Mouse (Mus musculus) left cerebral cortex, adult 11 months (tissue): ENCODE measurements around the gene Cmbl.
"Not testable (repeated sequence)": the region's sequence is repeated elsewhere in the genome, so short reads cannot be mapped to it uniquely, and the experiment has no call there.

ENCODE experiments used
- DNase-seq: peaks from one replicate; pipeline ENCODE4 v3.0.0; 2022; ENCODE audit warnings: low spot score

Cmbl gene

DNA sequence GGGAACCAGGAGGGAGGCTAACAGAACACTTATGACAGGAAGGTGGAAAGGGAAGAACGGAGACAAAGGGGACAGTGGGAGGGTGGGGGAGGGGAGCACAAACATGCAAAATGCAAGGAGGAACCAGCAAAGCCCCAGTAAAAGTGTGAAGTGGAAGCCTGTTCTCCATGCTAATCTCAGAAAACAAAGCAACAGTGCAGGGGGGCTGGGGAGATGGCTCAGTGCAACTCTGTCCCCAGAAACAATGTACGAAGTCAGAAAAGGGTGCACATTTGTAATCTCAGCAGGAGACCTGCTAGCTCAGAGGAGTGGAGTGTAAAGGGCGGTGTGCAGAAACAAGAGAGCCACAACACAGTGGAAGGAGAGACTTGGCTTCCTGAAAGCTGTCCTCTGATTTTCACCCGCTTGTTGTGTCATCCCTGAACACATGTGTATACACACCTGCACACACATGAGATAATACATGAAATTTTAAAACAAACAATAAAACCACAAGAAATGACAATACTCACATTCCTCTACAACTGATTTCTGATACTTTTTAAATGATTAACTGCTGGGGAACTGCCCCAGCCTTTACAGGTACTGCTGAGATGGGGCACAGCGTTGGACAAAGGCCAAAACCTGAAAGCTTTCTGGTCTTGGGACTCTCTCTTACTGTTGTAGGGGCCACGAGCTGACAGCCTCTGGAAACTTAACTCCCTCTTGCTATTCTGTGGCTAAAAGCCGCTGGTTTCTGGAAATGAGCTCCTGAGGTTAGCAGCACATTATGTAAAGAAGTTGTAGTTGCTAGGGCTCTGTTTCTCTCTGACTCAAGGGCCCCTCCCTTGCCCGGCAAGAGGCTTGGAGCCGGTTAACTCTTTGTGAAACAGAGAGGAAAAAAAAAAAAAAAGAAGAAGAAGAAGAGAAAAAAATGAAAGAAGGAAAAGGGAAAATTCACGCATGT, 22.9 kb upstream of the Cmbl start:
- DNase-seq = no peak

DNA sequence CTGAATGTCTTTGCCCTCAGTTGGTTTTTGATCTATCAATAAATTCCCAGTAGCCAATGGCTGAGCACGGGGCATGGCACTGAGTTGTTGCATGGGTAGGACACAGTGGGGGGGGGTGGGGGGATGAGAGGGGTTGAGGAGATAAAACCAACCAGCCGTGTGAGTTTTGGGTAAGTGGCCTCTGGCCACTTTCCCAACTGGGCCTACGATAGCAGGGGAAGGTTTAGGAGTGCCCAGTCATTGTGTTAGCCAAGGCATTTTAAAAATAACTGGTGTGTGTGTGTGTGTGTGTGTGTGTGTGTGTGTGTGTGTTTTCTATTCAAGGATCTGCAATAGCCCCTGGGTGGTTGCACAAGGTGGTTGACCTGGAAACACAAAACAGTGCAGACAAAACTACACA, 21.9 kb upstream of the Cmbl start:
- DNase-seq = no peak

DNA sequence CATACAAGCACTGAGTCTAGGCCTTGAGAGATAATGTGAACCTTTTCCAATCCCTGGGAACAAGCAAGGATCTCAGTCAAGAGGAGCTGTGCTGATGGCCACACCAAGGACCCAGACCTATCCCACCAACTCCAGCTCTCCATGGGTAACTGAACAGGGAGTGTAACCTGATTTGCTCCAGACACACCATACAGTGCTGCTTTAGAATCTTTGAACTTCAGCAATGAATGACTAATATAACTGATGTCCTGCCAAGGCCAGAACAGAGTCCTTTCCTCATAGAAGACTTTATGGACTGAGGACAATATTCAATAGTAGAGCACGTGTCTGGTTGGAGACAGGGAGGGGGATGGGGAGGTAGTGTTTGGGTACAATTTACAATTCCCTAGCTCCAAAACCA, 20.1 kb upstream of the Cmbl start:
- no peak for DNase-seq

DNA sequence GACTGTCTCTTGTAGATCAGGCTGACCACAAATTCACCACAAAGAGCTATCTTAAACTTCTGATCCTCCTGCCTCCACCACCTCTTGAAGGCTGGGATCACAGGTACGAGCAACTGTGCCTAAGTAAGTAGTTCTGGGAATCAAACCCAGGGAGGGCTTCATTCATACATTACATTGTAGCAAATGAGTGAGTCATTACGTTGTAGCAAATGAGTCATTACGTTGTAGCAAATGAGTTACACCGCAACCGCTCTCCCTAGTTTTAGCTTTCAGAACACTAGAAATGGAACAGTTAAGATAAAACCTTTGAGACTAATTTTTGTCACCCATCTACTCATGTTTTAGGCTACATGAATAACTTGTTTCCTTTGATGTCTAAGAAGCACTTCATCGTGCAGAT, 18.9 kb upstream of the Cmbl start:
- no peak for DNase-seq

GRCm38 (mm10) chr15:31547421-31547820, 17.8 kb upstream of the Cmbl start:
- no peak for DNase-seq

- no peak for DNase-seq
Measured at GRCm38 (mm10) chr15:31550381-31550780, 14.8 kb upstream of the Cmbl start.

DNA sequence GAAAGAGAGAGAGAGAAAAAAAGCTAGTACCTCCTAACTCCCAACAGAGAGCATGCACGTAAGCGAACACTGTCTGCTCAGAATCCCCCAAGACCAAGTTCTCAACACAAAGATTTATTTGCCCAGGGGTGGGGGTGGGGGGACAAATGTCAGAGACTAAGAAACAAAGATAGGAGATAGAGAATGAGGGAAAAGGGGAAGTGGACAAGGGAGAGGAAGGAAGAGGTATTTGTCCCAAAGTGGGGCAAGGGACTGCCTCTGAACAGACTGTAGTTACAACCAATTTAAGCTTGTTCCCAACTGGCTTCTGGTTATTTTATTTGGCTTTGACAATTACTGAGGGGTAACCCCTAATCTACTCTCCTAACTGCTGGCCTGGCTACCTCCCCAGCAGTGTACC, 10.3 kb upstream of the Cmbl start:
- DNase-seq = no peak

- no peak for DNase-seq
Measured at GRCm38 (mm10) chr15:31561390-31561789, 3.8 kb upstream of the Cmbl start.

DNA sequence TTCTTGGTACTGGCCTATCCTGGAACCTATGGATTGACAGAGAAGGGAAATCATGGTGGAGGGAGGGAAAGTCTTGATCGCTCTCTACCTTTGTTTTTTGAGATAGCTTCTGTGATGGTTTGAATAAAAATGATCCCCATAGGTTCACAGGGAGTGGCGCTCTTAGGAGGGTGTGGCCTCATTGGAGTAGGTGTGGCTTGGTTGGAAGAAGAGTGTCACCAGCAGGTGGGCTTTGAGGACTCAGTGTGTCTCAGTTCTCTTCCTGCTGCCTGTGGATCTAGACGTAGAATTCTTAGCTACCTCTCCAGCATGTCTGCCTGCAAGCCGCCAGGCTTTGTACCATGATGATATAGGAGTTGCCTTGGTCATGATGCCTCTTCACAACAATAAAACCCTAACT, 3.2 kb upstream of the Cmbl start:
- no peak for DNase-seq

- DNase-seq = no peak
Measured at GRCm38 (mm10) chr15:31562847-31563246, 2.3 kb upstream of the Cmbl start.

DNA sequence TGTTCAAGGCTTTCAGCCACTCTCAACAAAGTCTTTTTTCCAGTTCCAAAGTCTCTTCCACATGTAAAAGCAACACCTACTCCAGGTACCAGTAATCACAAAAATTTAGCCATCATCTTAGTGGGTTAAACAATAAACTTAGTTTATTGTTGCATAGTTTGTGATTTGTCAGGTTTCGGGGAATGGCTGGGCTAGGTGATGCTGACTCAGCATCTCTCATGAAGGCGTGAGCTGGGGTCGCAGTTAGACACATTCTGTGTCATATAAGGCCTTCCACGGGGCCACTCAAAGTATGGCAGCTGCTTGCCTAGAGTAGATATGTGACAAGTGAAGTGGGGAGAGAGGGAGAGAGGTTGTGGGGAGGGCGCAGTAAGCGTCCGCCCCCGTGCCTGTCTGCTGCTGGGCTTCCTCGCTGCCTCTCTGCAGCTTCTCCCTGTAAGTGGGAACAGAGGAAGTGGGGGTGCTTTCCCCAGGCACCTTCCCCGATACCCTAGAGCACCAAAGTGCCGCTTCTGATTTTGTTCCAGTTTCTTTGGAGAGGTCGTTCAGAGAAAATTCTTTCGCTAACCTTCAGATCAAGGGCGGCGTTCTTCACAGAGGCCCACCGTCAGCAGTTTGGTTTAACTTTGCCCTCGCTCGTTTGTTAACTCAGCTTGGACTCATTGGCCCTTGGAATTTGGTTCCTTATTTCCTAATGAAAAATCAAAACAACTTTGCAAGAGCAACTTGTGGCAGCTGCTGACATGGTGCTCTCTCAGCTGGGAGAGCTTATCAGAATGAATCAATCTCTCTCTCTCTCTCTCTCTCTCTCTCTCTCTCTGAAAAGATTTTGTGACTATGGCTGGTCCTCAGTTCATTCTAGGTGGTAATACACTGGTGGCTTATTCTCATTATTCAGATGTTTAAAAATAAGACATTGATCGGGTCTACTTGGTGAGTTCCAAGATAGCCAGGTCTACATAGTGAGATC, 1.3 kb upstream of the Cmbl start:
- no peak for DNase-seq

- DNase-seq = no peak
Measured at GRCm38 (mm10) chr15:31565786-31566185, 597 bp downstream of the Cmbl start.

GRCm38 (mm10) chr15:31567431-31567830, 2.2 kb downstream of the Cmbl start:
- DNase-seq = no peak

GRCm38 (mm10) chr15:31568581-31568996, 3.4 kb downstream of the Cmbl start:
- no peak for DNase-seq

DNA sequence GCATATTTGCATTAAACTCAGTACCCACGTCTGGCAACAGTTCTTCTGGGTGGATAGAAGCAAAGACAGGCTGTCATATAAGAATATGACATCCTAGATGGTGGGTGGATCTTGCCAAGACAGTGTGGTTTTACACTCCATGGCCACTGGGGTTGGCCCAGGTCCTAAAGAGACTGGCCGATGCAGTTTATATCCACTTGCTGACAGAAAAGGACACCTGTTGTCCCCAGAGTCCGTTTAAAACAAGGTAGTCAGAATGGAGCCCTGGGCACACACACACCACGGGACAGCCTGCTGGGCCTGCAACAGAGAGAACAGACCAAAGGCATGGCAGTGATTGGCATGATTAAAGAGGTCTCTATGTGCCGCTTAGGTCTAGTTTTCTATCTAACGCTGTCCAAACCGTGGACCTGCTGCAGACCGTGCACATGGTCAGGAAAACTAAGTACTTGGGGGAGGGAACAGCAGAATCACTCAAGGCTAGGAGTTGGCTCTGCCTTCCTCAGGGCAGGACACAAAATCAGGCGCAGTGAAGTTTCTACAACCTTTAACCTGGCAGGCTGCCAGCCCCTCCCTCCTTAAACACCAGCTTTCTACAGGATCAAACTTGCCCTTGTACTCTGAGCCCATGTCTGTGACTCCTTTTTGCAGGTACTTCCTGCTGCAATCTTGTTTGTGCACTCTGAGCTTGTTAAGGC, 4.3 kb downstream of the Cmbl start:
- no peak for DNase-seq

DNA sequence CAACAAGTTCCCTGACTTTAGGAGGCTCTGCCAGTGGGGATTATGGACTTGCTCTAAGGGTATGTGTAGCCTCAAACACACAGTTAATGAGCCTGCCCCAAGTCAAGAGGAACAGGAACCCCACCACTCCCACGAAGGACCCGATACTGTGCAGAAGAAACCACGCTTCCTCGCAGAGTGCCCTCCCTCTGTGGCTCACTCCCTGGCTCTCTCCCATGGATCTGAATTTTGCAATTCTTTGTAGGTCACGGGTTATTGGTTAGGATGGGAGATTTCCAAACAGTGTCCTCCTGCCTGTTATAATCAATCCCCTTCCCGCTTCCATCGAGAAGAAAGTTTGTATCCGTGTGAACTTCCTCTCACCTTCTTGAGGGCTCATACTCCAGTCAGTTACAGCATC, 5.8 kb downstream of the Cmbl start:
- DNase-seq = no peak

DNA sequence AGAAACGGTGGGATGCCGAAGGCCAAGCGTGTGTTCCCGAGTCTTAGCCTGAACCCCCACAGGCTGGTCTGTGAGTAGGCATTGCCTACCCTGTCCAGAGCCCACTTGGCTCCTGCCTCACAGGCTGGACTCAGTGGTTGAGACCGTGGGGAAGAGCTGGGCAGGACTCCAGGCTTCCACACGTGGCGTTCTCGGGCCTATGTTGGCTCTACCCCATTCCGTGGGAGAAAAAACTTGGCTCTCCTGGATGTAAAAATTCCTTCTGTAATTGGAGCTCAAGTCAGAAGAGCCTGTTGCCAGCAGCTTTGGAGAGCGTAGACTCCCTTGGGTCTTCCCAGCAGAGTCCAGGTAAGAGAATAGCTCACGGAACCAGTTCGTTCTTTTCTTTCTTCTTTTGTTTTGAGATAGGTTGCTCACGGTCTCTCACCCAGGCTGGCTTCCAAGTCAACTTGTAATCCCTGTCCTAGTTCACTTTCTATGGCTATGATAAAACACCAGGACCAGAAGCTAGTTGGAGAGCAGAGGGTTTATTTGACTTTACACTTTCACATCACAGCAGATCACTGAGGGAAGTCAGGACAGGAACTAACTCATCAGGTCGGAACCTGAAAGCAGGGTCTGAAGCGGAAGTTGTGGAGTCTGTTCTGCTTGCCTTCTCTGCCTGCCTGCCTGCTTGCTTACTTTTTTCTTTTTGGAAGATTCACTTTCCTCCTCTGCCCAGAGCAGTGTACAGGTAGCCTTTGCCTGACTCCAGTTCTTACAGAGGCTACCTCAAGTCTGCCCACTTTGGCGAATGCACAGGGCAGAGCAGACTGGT, 6.9 kb downstream of the Cmbl start:
- DNase-seq = no peak

DNA sequence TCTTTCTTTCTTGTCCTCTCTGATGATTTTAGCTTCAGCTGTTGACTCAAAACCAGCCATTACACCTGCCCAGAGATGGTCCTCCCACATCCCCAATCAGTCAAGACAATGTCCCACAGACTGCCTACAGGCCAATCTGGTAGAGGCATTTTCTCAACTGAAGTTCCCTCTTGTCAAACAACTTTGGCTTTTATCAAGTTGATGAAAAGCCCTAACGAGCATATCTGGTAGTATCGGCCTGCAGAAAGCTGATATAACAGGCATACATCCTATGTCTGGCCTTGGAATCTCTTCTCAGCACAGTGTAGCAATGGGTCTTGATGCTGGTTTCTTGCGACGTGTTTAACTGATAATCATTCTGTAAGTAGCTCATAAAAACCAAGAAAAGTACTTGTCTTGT, 8.1 kb downstream of the Cmbl start:
- DNase-seq = no peak

DNA sequence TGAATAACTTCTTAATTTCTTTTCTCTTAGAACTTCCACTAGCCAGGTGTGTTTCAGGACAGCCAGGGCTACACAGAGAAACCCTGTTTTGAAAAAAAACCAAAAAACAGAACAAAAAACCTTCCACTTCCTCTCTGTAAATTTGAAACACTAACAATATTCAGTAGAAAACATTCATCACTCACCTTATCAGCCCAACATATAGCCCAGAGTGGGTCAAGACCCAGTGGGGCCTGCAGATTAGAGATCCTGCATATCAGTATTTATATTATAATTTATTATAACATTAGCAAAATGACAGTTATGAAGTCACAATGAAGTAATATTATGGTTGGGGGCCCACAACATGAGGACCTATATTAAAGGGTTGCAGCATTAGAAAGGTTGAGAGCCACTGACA, 8.5 kb downstream of the Cmbl start:
- no peak for DNase-seq

DNA sequence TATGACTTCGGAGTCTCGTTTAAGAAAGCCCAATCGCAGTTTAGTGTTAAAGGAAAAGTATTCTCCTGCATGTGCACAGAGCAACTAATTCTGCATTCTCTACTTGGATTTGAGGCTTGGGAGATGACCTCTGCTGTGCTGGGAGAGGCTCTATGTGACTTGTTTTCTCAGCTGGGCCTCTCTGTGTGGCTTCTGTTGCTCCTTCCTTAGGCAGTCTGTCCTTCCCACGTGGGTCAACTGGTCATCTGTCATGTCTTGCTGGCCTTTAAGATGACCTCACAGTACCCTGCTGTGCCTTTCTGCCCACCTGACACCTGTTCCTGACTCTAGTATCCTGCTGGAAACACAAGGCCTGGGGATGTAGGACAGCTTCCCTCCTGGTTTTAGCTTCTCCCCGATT, 10.9 kb downstream of the Cmbl start:
- DNase-seq = no peak

DNA sequence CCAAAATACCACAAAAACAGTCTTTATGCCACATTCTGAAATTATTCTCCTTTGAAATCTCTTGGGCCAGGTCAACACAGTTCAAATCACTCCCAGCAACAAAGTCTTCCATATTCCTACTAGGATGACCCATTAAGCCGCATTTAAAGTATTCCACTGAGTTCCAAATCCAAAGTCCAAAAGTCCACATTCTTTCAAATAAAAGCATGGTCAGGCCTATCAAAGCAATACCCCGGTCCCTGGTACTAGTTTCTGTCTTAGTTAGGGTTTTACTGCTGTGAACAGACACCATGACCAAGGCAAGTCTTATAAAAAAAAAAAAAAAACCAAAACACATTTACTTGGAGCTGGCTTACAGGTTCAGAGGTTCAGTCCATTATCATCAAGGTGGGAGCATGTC, 15.9 kb downstream of the Cmbl start:
- not testable (repeated sequence) for DNase-seq
